Mouse (Mus musculus) T-cell, adult 2 months (primary cell): ENCODE measurements around the gene 4930524B15Rik.
A peak's percentile ranks its signal among the peaks of the same experiment; 100 is the strongest.
"Not testable (repeated sequence)": the region's sequence is repeated elsewhere in the genome, so short reads cannot be mapped to it uniquely, and the experiment has no call there.

Experiments
- DNase-seq: peaks from one replicate; pipeline ENCODE4 v3.0.0; 2022; ENCODE audit warnings: low spot score

The 4930524B15Rik gene

DNA sequence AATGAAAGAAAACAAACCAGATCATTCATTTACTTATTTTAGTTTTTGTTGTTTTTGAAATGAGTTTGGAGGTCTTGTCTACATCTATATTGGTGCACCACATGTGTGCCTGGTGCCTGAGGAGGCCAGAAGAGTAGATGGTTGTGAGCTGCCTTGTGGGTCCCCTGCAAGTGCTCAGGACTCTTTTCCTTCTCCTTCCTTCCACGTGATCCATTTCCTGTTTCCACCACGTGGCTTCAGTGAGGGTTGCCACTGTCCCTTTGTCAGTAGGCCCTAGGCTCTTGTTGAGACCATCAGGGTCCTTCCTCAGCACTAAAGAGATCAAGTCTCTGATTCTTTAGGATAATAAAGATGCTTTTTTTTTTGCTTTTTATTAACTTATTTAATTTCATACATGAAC is 19.4 kb downstream of the 4930524B15Rik start:
- no peak for DNase-seq

DNA sequence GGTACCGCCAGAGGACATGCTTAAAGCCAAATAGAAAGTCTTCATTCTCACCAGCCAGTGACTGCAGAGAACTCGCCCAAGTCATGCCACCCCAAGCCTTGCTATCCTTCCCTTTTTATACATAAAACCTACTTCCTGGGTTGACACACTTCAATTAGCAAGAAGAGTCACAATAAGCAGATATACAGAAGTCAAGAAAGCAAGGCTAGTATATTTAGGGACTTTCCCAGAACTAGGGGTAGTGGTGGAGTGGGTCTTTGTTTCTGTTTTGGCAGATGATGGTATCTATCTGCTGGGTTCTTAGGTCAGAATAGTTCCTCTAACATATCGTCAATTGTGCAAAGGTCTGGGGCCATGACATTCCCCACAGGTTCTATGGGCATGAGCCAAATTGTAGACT is 27.1 kb downstream of the 4930524B15Rik start:
- no peak for DNase-seq

DNA sequence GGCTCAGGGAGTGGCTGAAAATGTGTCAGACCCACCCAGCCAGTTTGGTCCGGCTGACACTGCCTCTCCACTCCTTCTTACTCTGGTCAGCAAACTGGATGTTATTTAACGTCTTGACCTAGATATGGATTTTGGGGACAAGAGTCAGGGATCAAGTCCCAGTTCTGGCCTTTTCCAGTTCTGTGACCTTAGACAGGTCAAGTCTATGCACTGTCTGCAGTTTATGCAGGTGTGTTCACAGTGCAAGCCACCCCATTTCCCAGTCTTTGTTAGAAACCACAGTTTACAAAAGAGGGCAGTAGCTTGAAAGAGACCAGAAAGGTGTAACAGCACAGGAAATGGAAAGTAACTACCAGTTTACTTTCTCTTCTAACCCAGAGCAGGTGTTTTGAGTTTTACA is 34.3 kb downstream of the 4930524B15Rik start:
- DNase-seq: peak; percentile 54

DNA sequence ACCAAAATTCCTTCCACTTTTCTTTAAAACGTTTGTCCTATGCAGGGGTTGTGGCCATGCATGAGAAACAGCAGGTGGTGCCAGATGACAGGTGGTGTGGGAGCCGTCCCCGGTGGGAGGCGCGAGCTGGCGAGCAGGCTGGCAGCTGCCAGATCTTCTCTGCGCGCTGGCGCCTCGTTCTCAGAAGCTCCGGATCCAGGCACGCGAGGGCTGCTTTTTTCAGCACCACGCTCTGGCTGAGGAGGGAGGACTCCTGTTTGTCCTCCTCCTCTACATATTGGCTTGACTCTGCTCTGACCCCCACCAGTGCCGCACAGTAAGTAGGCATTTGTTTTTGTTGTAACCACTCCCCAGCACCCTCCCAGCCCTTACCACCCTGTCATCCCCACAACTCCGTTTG is 34.9 kb downstream of the 4930524B15Rik start, which contains the start of gene Nsg2:
TSS of gene Nsg2 (plus strand) at position 183 of the 400 bp plus-strand sequence.
- peak; percentile 91 for DNase-seq

DNA sequence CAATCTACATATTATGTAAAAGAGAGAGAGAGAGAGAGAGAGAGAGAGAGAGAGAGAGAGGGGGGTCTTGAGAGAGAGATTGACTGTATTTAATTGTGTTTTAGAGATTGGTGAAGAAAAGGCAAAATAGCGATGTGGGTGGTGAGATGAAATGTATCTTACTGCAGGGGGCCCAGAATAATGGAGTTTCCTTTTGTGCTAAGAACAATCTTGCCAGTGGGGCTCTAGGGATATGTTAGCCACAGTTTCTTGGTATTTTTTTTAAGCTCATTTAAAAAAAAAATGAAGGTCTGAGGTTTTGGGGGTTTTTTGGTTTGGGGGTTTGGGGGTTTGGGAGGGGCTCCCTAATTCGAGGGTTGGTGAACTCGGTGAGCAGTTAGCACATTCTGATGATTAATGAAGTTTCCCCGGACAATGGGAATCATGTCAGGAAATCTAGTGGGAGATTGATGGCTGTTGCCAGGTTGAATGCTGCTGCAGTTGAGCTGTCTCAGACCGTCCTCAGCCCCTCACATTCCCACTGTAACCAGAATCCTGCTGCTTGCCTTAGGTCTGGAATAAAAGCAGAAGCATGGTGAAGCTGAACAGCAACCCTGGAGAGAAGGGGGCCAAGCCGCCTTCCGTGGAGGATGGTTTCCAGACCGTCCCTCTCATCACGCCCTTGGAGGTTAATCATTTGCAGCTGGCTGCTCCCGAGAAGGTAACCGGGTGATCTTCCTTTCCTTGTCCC is 36.0 kb downstream of the 4930524B15Rik start:
- DNase-seq: no peak

DNA sequence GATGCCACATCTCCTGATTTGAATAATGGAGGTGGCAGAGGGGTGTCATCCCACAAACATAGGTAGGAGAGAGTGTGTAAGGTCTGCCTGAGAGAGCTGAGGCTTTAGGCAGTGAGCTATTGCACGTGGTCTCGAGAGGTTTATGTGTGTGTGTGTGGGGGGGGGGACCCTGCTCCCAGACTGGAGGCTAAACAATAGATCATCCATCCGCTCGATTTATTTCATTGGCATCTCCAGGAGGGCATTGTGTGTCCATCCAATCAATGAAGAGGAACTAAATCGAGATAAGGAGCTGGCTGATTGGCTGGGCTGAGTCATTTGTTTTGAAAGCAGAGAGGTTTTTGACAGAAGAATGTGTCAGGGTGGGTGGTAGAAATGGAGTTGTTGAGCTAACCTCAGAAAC is 37.3 kb downstream of the 4930524B15Rik start:
- DNase-seq: no peak

DNA sequence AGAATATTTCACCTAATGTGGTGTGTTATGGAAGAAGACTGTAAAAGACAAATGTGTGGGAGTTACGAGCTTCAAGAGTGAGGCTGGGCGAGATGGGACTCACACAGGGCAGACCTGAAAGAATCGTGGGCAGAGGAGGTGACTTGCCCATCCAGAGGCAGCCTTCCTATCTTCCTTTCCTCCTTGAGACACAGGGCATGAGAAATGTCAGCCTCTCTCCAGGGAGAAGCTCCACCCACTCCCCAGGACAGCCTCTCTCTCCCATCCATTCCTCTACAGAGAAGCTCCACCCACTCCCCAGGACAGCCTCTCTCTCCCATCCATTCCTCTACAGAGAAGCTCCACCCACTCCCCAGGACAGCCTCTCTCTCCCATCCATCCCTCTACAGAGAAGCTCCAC is 42.7 kb downstream of the 4930524B15Rik start:
- not testable (repeated sequence) for DNase-seq

DNA sequence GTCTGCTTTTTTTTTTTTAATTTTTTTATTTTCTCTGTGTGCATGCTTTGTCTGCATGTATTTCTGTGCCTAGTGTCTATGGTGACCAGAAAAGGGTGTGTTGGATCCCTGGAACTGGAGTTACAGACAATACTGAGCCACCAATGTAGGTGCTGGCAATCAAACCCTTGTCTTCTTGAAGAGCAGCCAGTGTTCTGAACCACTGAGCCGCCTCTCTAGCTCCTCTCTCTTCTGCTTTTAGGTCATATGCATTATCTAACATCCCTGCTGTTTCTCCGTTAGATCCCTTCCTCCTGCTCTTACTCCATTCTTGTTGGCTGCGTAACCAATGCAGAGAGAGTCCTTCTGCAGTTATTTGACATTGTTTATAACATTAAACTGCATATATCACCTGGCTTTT is 43.5 kb downstream of the 4930524B15Rik start:
- no peak for DNase-seq

DNA sequence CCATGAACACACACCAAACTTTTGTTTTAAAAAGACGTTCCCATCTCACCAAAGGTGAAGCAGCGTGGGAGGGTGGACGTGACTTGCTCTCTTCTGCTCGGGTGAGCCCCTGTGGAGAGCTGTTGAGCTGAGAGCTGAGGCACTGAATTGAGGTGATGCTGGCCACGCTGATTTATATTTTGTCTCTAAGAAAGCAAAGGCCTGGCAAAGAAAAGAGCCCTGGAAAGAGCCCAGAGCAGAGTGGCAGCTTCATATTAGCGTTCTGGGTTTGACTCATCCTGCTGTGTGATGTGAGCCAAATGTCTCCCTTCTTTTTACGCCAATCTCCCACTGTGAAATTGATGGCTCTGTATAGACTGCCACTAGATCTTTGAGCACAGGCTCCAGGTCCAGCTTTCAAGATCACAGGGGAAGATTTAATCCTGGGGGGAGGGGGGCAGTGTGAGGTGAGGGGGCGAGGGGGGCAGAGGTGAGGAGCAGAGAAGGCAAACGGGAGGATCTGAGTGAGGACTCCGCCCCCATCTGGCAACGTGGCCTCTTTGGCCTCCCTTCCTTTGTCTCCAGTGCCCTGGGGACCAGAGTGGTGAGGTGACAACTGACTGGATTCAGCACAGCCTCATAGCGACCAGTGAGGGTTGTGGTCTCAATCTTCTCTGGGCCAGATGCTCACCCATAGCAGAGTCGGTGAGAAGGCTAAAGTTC is 44.7 kb downstream of the 4930524B15Rik start:
- DNase-seq: no peak

DNA sequence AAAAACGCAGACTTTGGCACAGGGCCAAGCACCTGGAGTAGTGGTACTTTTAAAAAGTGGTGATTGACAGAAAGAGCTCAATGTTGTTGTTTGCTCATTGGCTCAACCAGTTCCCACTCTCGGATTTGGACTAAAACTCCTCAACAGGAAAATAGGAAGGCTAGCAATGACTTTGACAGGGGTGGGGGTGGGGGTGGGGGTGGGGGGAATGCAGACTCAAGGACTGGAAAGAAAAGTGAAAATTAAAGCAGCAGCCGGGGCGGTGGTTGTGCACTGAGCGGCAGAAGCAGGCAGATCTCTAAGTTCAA is 45.2 kb downstream of the 4930524B15Rik start:
- DNase-seq: peak; percentile 68

DNA sequence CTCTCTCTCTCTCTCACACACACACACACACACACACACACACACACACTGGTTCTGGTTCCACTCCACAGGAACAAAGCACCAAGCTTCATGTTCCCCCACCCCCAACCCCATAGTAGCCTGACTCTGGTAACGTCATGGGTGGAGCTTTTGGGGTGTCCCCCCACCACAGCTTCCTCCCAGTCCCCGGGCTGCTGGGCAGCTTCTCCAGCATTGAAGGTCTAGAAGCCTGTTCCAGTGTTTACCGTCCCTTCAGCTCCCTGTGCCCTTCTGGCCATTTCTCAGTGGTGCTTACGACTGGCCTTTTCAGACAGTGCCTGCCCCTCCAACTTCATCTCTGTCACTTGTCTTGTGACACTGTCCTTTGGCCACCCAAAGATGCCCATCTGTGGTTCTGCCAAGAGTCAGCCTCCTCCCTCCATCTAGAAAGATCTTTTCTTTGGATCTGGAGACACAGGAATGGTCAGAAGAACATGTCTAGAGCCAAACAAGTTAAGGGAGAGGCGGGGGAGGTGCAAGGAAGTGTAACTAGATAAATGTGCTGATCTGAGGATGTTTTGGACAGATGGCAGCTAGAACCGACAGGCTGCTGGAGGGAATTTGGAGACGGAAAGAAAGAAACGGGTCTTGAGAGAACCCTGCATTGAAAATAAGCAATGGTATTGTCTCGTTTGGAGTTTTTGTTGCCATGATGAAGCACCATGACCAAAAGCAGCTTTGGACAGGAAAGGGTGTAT is 46.6 kb downstream of the 4930524B15Rik start:
- DNase-seq: peak; percentile 80

DNA sequence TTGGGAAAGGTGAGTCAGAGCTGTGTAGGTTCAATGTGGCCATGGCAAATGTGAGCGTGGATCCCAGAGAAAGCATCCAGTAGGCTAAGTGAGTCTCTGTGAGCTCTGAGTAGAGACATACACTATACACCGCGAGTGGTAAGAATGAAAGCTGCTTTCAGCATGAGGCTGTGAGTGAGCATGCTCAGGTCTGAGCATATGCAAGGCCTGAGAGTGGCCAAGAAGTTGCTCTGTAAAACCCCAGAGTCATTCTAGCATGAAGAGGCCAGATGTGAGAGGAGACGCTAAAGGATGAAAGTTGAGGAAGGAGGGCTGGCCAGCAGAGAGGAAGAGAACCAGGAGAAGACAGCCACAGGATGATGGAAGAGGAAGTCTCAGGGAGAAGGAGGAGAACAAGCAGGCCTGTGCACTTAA is 47.6 kb downstream of the 4930524B15Rik start:
- no peak for DNase-seq

DNA sequence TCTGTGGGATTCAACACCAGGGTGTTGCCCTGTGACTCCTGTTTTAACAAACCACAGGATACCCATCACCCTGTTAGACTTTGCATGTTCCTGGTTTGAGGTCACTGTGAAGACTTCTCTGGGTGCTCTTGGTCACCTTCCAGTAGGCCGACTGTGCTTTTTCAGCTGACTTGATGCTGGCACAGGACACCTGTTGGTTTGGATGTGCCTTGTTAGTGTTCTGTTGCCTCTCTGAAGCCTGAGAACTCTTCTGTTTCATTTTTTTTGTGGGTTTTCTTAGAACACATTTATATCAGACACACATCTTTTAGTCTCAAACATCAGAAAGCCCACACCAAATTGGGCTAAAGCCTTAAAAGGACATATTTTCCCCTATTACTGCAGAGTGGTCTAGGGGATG is 48.2 kb downstream of the 4930524B15Rik start:
- no peak for DNase-seq

DNA sequence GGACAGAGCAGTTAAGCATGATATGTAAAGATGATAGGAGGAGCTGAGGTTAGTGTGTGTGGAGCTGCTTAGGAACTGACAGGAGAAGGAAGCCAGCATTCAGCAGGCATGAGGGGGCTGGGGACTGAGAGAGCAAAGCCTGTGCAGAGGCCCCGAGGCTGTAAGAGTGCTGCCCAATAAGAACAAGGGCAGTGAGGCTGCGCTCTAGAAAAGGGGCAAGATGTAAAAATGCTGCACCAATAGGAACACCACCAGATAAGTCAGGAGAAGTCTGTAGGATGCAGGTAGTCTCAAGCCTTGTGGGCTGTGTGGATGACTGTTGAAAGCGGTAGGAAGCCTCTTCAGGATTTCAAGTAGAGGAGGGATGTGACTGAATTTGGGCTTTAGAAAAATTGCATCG is 52.8 kb downstream of the 4930524B15Rik start:
- DNase-seq: no peak

DNA sequence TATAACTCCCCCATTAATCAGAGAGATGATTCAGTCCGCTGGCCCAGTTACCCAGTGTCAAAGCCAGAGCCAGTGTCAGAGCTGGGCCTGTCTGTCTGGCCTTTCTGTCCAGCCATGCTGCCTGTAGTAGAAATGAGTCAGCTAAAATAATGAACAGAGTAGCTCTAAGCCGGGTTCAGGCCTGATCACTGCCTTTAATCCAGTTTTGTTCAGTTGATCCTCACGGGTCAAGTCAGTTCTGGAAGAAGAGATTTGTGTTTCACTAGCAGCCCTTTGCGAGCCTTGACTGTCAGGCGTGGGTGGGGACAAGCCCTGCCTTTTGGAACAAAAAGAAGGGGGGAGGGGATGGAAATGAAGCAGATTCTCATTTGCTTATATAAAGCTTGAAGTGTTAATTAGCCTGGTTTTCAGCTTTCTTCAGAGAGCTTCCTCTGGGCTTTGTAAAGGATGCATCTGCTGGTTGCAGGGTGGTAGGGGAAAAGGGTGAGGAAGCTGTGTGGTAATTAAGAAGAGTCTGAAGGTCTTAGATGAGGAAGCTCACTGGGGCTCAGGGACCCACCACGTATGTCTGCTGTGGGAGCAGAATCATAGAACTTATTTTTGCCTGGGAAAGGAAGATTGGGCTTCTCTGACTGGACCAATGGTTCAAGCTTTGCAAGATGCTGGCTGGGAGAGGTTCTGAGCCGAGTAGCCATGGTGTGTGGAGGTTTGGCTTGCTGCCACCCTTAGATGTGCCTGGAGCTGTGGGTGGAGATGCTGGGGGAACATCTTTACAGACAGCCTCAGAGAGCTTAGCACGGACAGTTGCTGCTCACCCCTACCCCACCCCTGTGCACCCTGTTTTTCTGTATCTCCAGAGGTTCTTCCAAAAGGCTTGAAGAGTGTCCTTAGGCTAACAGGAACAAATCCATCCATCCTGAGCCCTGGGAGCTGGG is 54.9 kb downstream of the 4930524B15Rik start:
- DNase-seq: no peak

DNA sequence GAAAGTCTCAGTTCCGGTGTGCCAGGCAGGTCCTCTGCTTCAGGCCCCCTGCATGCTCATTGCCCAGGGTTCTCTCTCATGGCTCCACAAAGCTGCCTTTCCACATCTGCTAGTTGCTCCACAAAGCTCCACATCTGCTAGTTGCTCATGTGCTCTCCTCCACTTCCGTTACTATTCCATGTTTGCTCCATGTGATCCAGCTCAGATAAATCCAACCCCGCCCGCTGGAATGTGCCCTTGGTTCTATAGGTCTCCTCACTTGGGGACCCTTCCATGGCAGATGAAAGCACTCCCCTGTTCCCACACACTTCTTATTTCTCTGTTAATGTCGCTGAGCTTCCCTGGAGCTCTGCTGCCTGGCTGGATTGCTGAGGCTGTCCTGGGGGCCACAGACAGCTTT is 61.2 kb downstream of the 4930524B15Rik start:
- DNase-seq: no peak

DNA sequence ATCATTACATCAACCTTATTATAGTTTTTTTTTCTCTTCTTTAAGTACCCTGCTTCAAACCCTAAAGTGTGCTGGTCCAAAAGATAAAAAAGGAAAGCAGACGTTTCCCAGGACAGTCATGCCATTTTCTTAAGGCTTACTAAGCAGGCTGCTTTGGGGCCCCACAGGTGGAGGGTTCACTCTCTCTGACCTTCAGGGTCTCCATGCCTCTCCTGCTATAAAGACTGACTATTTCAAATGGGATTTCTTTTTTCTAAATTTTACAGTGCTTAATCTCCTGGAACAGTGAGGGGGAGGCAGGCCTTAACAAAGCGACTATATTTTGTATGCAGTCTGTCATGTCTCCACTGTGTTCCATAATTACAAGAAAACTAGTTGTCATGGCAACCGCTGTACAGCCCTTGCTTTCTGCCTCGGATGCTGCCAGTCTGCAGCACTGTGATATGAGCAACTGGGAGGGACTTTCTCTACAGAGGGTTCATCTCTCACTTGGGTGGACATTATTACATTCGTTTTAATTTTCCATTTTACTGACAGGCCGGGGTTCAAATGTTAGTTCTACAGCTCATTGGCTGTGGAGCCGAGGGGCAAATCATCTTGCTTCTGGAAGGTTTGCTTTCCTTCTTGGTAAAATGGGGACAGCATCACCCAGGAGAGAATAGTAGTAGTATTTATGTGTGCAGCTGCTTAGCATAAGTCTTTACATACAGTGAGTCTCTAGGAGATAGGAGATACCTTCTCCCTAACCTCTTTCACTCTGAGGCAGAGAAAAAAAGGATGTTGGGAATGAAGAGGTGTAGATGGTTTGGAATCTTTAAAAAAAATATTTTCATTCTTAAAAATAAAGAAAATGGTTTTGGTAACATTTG is 62.3 kb downstream of the 4930524B15Rik start:
- DNase-seq: no peak

DNA sequence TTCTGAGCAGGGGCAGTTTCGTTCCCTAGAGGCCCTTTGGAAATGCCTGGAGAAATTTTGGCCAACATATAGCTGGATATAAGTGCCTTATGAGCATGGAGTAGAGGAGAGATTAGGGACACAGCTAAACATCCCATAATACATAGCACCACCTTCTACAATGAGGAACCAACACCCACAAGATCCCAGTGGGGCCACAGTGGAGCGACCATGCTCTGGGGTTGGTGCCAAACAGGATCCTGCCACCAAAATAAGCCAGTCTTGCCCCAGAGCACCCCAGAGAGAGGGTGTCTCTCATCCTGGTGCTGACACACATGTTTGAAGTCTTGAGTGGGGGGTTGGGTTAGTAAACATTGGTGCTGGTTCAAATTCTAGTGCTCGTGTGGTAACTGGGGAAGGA is 63.2 kb downstream of the 4930524B15Rik start:
- no peak for DNase-seq
